Comparison of ENCODE assay signal across 15 mouse cellular contexts in the genomic region with DNA sequence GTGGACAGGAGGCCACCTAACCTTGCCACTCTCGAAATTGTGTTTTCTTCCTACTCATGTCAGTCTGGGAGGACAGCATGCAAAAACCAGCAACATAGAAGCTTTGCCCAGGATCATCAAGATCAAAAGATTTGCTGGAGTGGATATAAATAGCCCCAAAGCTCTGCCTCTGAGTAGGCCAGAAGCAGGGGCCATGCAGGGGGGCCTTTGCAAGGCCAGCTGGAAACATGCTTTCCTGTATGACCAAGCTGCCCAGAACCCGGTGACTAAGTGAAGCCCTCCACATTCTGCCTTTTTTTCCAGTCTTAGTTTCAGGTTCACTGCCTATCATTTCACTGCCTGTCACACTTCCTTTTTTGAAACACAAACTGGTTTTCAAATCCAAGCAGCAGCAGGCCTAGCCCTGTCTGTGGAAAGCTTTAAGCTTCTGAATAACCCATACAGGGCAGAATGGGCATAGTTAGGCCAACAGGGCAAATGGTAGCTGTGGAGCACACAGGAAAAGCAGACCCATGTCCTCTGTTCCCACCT. TPM values are rescaled to one million over a fixed set of nuclear protein-coding genes. Genes with fewer than 3 reads are reported as not detected.
DNase-seq lines count a peak whose midpoint lies in the region; ATAC-seq lines count a peak whose summit lies in the region.
"Had no signal": no experiment of that assay in that cellular context is flagged by ENCODE, and none has a peak within 500 bp of the region (broad histone marks: within the 10 kb centered on the region; RNA-seq: fewer than 3 reads in every experiment).

No protein-coding gene starts in this region.

- peak; percentile 41 for DNase-seq in adrenal gland, adult 2 months
- no peak for DNase-seq in adrenal gland, postnatal 4 days (ENCODE audit: low spot score in 2 of 2)
- no peak for DNase-seq in heart, postnatal 25 days (ENCODE audit: low spot score)
- no peak for DNase-seq in midbrain, embryonic 11.5 days (ENCODE audit: low spot score, missing footprints)
- DNase-seq in midbrain, embryonic 14.5 days = no peak
- DNase-seq in retina, adult 2 months (ENCODE audit: low read depth, low spot score) = peak; percentile 38
- DNase-seq in c-Kit-positive CD71-positive TER-119-positive erythroid progenitor cells, embryonic 14.5 days (ENCODE audit: low spot score) = no peak
- DNase-seq: cerebellum, adult 18-20 months; kidney, adult 18-20 months; layer of hippocampus, adult 9-11 months; lung, adult 2 months; right cerebral cortex, postnatal 14 days; thymus, postnatal 36 days had no signal

- H3K9ac ChIP-seq in heart, embryonic 12.5 days = peak overlapping the region; percentile 26
- H3K9ac ChIP-seq in midbrain, embryonic 11.5 days (ENCODE audit: low read length) = no peak overlapping the region
- no peak overlapping the region; the same call in 1 of the 2 replicates for H3K9ac ChIP-seq in midbrain, embryonic 14.5 days (replicated peaks; ENCODE audit: low read length)

- H3K9me3 ChIP-seq in heart, embryonic 12.5 days (replicated peaks) = no peaks in the 10 kb centered on the region
- H3K9me3 ChIP-seq in midbrain, embryonic 11.5 days (ENCODE audit: control insufficient read depth, low read length) = no peaks in the 10 kb centered on the region
- no peaks in the 10 kb centered on the region for H3K9me3 ChIP-seq in midbrain, embryonic 14.5 days (ENCODE audit: control insufficient read depth, low read length)
- H3K9me3 ChIP-seq: G1E had no signal

- peak overlapping the region; percentile 79 for H3K27ac ChIP-seq in heart, embryonic 12.5 days (ENCODE audit: poor library complexity, severe bottlenecking)
- peak overlapping the region; percentile 20; the same call in 1 of the 2 replicates for H3K27ac ChIP-seq in midbrain, embryonic 11.5 days (ENCODE audit: low read depth, low read length)
- no peak overlapping the region for H3K27ac ChIP-seq in midbrain, embryonic 14.5 days (replicated peaks; ENCODE audit: low read depth, low read length)

- ATAC-seq in heart, embryonic 12.5 days (ENCODE audit: insufficient number of reproducible peaks, low FRiP score) = no peak
- no peak for ATAC-seq in midbrain, embryonic 11.5 days (ENCODE audit: low FRiP score)
- no peak for ATAC-seq in midbrain, embryonic 14.5 days (ENCODE audit: low FRiP score, low TSS enrichment)

- H3K36me3 ChIP-seq in heart, embryonic 12.5 days = no peaks in the 10 kb centered on the region
- H3K36me3 ChIP-seq in midbrain, embryonic 11.5 days (ENCODE audit: control insufficient read depth, insufficient read depth, low read length) = no peaks in the 10 kb centered on the region
- no peaks in the 10 kb centered on the region for H3K36me3 ChIP-seq in midbrain, embryonic 14.5 days (ENCODE audit: control insufficient read depth, insufficient read depth, low read length)
- H3K36me3 ChIP-seq: G1E had no signal

- peak overlapping the region; percentile 0; the same call in 1 of the 2 replicates for H3K4me2 ChIP-seq in heart, embryonic 12.5 days
- no peak overlapping the region for H3K4me2 ChIP-seq in midbrain, embryonic 11.5 days
- H3K4me2 ChIP-seq in midbrain, embryonic 14.5 days (ENCODE audit: low read length) = no peak overlapping the region

- WGBS in heart, embryonic 12.5 days = 16% methylated on average over 2 of the region's 2 CpGs
- WGBS in midbrain, embryonic 11.5 days = 53% methylated on average over 2 of the region's 2 CpGs
- WGBS in midbrain, embryonic 14.5 days = 54% methylated on average over 2 of the region's 2 CpGs

- H3K4me3 ChIP-seq in heart, embryonic 12.5 days = no peak overlapping the region
- H3K4me3 ChIP-seq in midbrain, embryonic 11.5 days (ENCODE audit: low read depth, low read length) = no peak overlapping the region
- no peak overlapping the region for H3K4me3 ChIP-seq in midbrain, embryonic 14.5 days (replicated peaks; ENCODE audit: low read depth, low read length)

- no peaks in the 10 kb centered on the region for H3K27me3 ChIP-seq in heart, embryonic 12.5 days (replicated peaks)
- no peaks in the 10 kb centered on the region for H3K27me3 ChIP-seq in midbrain, embryonic 11.5 days (ENCODE audit: control insufficient read depth, insufficient read depth, low read length)
- H3K27me3 ChIP-seq in midbrain, embryonic 14.5 days (ENCODE audit: control insufficient read depth, insufficient read depth, low read length) = no peaks in the 10 kb centered on the region

- intact Hi-C loops in heart, postnatal 25 days (cut with DNase I) = no loop called here

- peaks cover 42% of the 10 kb centered on the region for H3K4me1 ChIP-seq in heart, embryonic 12.5 days (replicated peaks)
- peaks cover 5% of the 10 kb centered on the region; the same call in 1 of the 2 replicates for H3K4me1 ChIP-seq in midbrain, embryonic 11.5 days (ENCODE audit: control insufficient read depth, insufficient read depth, low read length)
- no peaks in the 10 kb centered on the region for H3K4me1 ChIP-seq in midbrain, embryonic 14.5 days (ENCODE audit: control insufficient read depth, insufficient read depth, low read length)

RNA-seq across cellular contexts. Expression of a gene that starts 19.1 kb away (rescaled TPM):
- 100 to 1,000 TPM; 101 to 123 TPM for total RNA-seq in adrenal gland, adult 2 months (2021)
- 168 and 171 TPM in 2 replicates for polyA plus RNA-seq in adrenal gland, adult 2 months (2012; rRNA removed)
- 10 to 100 TPM; 90.0 to 95.0 TPM for total RNA-seq in adrenal gland, postnatal 4 days (2021)
- 18.7 and 20.8 TPM in 2 replicates for polyA plus RNA-seq in heart, embryonic 12.5 days (2016; fragmentation: Nextera tagmentation; extraction: Ambion mirVana)
- 100 to 1,000 TPM; 125 to 137 TPM for total RNA-seq in heart, postnatal 25 days (2021)
- polyA plus RNA-seq in midbrain, embryonic 11.5 days (2014; fragmentation: Nextera tagmentation; extraction: Ambion mirVana) = 14.6 and 16.5 TPM in 2 replicates
- 29.5 and 35.7 TPM in 2 replicates for polyA plus RNA-seq in midbrain, embryonic 14.5 days (2014; fragmentation: Nextera tagmentation; extraction: Ambion mirVana)

Comparison
In these comparisons a context has a peak if more than half of its experiments do, and no peak if none do; other contexts are left out.
1. DNase-seq: peak in adrenal gland, adult 2 months (single experiment) and retina, adult 2 months (single experiment); none in adrenal gland, postnatal 4 days (0 of 2), heart, postnatal 25 days (single experiment), midbrain, embryonic 11.5 days (single experiment), midbrain, embryonic 14.5 days (single experiment) and c-Kit-positive CD71-positive TER-119-positive erythroid progenitor cells, embryonic 14.5 days (single experiment).